Mouse (Mus musculus) Patski (cell line): ENCODE measurements around the gene Mtmr3. TPM values are rescaled to one million over a fixed set of nuclear protein-coding genes. Genes with fewer than 3 reads are reported as not detected.

Experiments used
- ATAC-seq: fragments of 100-300 bp; one replicate; pipeline ENCODE4 v1.8.0; 2021
- CTCF ChIA-PET: fragments of 350-600 bp; sonication (Branson Sonifier 250); formaldehyde crosslinking; loops from one replicate; lab custom pipeline; 2022; ENCODE audit warnings: inconsistent platforms; lab: Charles Lee
- POLR2A ChIA-PET: fragments of 350-600 bp; sonication (Branson Sonifier 250); formaldehyde crosslinking; loops from one replicate; lab custom pipeline; 2022; ENCODE audit warnings: antibody characterized with exemption, inconsistent platforms; lab: Charles Lee
- DNase-seq: peaks from one replicate; pipeline ENCODE4 v3.0.0-alpha.2; 2011; ENCODE audit warnings: low read depth, low spot score
- H3K27me3 ChIP-seq: fragments of 371-371 bp; one replicate; pipeline ENCODE4 v1.5.1; 2021
- CTCF ChIP-seq: fragments of 100-300 bp; IDR thresholded peaks from one replicate; pipeline ENCODE4 v1.5.1; 2021
- in situ Hi-C: fragments of 300-500 bp; cut with MboI; formaldehyde crosslinking; loops from 3 replicates; pipeline ENCODE4 v1.11.1; 2018; ENCODE audit warnings: low pct_unique_long_range_greater_than_20kb, mixed read lengths
- polyA plus RNA-seq: library from polyadenylated mRNA; unstranded; gene quantifications from one replicate; pipeline ENCODE4 v1.2.3, GENCODE M21; 2021

Gene Mtmr3
- polyA plus RNA-seq, 1 experiment from 2014 or later = 49.1 TPM

DNA sequence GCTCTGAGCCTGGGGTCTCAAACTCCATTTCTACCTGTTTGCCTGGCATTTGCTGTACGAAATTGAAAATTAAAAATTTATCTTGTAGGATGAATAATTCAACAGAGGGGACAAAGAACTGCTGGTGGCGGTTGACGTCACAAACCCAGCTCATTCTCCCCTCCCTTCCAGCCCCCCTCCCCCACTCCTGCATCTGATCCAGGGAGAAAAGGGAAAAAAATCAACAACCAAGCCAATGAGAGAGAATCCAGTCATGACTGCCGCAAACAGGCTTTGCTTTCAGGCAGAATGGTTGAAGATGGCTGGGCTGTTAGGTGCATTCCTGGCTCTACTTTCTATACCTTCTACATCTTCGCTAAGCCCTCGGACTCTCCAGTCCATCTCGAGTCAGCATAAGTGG, 31.3 kb upstream of the Mtmr3 start:
- ATAC-seq = no peak
- H3K27me3 ChIP-seq = no peaks in the 10 kb centered on the region
- TF ChIP-seq CTCF = no peak
- no peak for DNase-seq
- ChIA-PET POLR2A (interaction anchor here (0.5 kb wide), 1 partner anchor 49 kb away, joined by 3 read pairs; no protein-coding TSS in a partner anchor), CTCF (no interaction called here)
- in situ Hi-C loops = no loop called here

DNA sequence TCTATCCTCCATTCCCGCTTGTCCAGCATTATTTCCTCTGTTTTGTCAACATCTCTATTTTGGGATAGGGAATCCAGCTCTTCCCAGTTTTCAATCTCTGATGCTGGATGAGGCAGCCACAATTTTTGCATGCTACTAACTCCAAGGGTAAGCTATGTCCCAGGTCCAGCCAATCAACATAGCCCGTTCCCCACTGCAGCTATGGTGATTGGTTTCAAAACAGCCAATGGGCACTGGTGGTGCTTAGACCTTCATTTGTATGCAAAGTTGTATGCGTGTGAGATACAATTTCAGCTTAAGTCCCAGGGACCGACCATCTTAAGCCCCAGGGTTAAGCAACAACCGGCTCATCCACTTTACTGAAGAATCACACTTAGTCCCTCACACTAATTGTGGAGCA, 28.3 kb upstream of the Mtmr3 start:
- POLR2A ChIA-PET = interaction anchor here (0.6 kb wide), 1 partner anchor 262 kb away, joined by 5 read pairs; no protein-coding TSS in a partner anchor

DNA sequence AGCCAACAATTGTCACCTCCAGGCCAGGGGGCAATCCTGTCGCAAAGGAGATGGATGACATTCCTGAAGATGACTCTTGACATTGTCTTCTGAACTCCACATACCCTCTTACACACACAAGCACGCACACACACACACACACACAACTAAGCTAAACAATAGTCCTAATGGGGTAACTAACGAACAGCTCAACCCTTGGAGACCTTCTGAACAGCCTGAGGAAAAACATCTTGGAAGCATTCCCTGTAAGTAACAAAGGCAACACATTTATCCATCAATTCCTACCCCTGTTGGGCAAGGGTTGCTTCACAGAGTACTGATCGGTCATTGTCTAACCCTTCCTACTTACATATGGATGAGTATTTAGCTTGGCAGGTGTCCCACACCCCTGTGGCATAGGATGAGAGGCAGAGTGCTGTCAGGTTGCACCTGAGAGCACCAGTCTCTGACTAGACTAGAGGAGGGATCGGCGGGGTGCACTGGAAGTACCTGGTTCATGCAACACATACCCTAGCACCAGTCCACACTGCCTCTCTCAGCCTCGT, 27.9 kb upstream of the Mtmr3 start:
- CTCF ChIA-PET = interaction anchor here (1.2 to 1.7 kb wide), 4 partner anchors 11 to 31 kb away, joined by 3 to 5 read pairs (median 4); no protein-coding TSS in a partner anchor
- in situ Hi-C loops = no loop called here
- POLR2A ChIA-PET = no interaction called here
- ATAC-seq (no peak), DNase-seq (no peak)
- H3K27me3 ChIP-seq = no peaks in the 10 kb centered on the region
- TF ChIP-seq CTCF = no peak

More for the DNA sequence above, 28.3 kb upstream of the Mtmr3 start:
- in situ Hi-C loops = no loop called here
- no peaks in the 10 kb centered on the region for H3K27me3 ChIP-seq
- CTCF ChIA-PET = interaction anchor here (1.2 to 1.7 kb wide), 4 partner anchors 11 to 32 kb away, joined by 3 to 5 read pairs (median 4); no protein-coding TSS in a partner anchor
- DNase-seq = no peak
- TF ChIP-seq CTCF = no peak
- no peak for ATAC-seq

DNA sequence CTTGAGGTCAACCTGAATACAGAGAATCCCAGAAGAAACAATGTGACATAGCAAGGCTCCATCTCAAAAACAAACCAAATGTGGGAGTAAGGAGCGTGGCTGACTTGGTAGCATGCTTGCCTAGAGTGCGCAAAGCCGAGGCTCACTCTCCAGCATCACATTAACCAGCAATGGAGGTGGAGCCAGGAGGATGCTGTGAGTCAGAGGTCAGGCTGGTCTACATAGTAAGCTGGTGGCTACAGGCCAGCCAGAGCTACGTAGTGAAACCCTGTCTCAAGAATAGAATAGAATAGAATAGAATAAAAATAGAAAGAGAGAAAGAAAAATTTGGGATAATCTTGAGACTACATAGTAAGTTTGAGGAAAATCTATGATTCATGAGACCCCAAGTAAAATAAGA, 27.2 kb upstream of the Mtmr3 start:
- DNase-seq = no peak
- CTCF ChIA-PET = interaction anchor here (1.2 to 1.7 kb wide), 3 partner anchors 10 to 31 kb away, joined by 3 to 5 read pairs (median 4); no protein-coding TSS in a partner anchor
- POLR2A ChIA-PET = no interaction called here
- in situ Hi-C loops = no loop called here
- ATAC-seq = no peak
- H3K27me3 ChIP-seq = no peaks in the 10 kb centered on the region
- no peak for TF ChIP-seq CTCF

DNA sequence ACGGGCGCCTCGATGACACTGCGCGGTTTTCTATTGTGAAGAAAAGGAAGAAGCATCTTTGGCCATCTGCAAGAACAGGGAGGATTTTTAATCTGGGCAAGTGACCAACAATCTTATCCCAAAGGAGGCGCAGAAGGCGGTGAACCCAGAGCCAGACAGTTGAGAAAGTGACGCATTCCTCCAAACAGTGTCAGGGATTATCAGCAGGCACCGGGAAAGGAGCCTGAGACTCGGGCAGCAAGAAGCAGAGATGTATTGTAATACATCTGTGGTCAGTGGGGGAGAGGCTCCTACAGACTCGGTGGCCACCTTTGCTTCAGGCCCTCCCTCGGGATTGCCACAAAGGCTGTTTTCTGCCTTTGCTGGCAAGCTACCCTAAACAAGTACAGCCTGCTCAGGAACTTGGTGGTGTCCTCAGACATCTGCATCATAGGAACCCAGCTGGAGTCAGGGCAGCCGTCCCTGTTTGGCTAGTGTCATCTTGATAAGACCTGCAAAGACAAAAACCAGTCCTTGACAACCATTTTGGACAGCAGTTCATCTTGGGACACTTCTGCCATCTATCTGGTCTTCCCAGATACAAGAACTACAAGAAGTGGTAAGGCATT, 25.9 kb upstream of the Mtmr3 start:
- CTCF ChIA-PET = no interaction called here

DNA sequence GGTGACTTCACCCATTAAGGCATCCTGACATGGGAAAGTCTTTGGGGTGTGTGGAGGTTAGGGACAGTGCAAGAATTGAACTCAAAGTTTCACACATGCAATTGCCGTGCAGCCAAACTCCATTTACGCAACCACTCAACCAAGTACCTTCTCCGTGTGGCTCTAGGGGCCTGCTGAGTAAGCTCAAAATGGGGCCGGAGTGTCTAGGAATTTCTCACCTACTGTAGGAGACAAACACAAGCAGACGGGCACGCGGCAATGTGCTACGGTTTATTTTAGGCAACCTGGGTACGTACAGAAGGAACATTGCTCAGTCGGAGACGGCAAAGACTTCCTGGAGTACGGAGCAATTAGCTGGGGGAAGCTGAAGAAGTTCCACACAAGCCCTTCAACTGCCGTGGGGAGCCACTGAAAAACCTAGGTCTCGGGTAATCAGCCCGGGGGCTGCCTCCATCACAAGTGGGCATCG, 25.4 kb upstream of the Mtmr3 start, which contains the start of gene Gm11032:
Gm11032 (plus strand) TSS at position 51 of the 469 bp plus-strand sequence.
- no peak for TF ChIP-seq CTCF
- DNase-seq (no peak), ATAC-seq (no peak)
- H3K27me3 ChIP-seq = no peaks in the 10 kb centered on the region
- POLR2A ChIA-PET = interaction anchor here (1.1 kb wide), 1 partner anchor 13 kb away, joined by 3 read pairs; no protein-coding TSS in a partner anchor
- CTCF ChIA-PET = no interaction called here
- in situ Hi-C loops = no loop called here

More for the DNA sequence above, 25.9 kb upstream of the Mtmr3 start:
- DNase-seq = no peak
- no peak for ATAC-seq
- no peaks in the 10 kb centered on the region for H3K27me3 ChIP-seq
- in situ Hi-C loops = no loop called here
- POLR2A ChIA-PET = no interaction called here
- TF ChIP-seq CTCF = no peak

DNA sequence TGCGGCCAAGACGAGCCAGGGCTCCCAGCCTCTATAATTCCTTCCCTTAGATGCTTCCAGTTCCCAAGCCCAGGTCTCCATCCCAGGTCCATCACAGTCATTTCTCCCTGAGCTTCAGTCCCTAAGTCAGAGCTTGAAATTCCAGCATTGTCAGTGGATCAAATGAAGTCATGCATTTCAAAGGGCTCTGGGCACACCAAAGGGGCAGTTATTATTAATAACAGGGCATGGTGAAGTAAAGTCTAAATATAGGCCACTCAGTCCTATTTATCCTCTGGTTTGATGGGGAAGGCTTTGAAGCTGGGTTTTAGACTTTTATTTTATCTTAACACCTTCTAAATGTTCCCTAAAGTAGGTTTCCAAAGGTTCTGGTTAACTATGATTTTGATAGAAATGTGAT, 17.2 kb upstream of the Mtmr3 start:
- DNase-seq (no peak), ATAC-seq (no peak)
- TF ChIP-seq CTCF = no peak
- peaks cover 19% of the 10 kb centered on the region for H3K27me3 ChIP-seq
- ChIA-PET POLR2A (interaction anchor here (0.5 to 0.6 kb wide), 2 partner anchors 45 to 257 kb away, joined by 3 read pairs; no protein-coding TSS in a partner anchor), CTCF (interaction anchor here (1.1 to 1.3 kb wide), 2 partner anchors 11 to 19 kb away, joined by 3 to 5 read pairs; no protein-coding TSS in a partner anchor)
- in situ Hi-C loops = no loop called here

DNA sequence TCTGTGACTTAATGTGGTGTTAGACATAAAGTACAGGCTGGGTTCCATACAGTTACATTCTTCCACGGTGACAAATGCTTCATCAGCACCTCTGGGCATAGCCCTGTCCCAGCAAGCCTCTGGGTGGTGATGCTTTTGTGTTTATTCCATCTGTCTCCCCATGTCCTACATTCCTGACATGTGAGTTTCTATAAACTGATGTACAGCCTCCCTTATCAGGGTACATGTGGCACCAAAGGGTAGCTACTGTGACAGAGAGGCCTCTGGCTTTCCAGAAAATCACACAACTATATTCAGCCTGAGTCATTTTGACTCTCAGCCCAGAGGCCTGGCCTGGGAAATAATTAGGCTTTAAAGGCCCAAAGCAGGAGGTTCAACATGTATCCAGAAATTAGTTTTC, 11.9 kb upstream of the Mtmr3 start:
- DNase-seq (no peak), ATAC-seq (peak; percentile 31)
- no peak for TF ChIP-seq CTCF
- POLR2A ChIA-PET = interaction anchor here (1.3 to 2.0 kb wide), 2 partner anchors 11 to 13 kb away, joined by 3 to 6 read pairs; partner anchors contain the start of genes Gm11032 and Mtmr3
- peaks cover 10% of the 10 kb centered on the region for H3K27me3 ChIP-seq
- CTCF ChIA-PET = no interaction called here
- in situ Hi-C loops = no loop called here

DNA sequence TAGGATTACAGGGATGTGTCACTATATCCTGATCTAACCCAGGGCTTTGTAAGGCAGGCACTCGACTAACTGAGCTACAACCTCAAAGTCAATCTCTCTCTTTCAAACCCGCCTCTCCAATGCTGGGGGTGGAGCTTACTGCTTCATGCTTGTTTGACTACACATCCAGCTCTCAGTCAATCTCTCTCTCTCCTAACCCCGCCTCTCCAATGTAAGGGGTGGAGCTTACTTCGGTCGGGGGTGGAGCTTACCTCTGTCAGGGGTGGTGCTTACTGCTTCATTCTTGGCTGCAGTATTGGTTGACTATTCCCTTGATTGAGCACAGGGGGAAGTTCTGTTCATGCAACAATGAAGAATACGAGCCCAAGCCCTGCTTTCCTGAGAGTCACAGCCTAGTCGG, 10.8 kb upstream of the Mtmr3 start:
- H3K27me3 ChIP-seq = peaks cover 11% of the 10 kb centered on the region
- ChIA-PET CTCF (interaction anchor here (0.6 to 0.9 kb wide), 2 partner anchors 9 to 346 kb away, joined by 3 read pairs; no protein-coding TSS in a partner anchor), POLR2A (no interaction called here)
- no peak for TF ChIP-seq CTCF
- in situ Hi-C loops = no loop called here
- DNase-seq (no peak), ATAC-seq (no peak)

DNA sequence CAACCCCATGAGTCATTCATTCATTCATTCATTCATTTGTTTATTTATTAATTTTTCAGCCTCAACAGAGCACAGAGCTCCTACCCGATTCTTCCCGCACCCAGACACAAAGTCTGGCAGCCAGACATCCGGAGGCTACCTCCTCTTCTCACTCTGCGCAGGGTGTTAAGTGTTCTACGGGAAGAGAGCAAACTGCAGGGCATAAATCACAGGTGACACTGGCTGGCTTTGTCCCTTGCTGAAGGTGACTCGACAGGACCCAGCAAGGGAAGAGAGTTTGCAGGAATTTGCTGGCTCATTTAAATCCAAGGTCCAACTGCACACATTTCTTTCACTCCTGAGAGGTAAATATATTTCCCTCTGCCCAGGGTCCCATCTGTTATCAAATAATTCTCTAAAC, 9.8 kb upstream of the Mtmr3 start:
- ChIA-PET CTCF (interaction anchor here (0.9 kb wide), 1 partner anchor 8 kb away, joined by 3 read pairs; no protein-coding TSS in a partner anchor), POLR2A (no interaction called here)
- DNase-seq = no peak
- no peak for ATAC-seq
- in situ Hi-C loops = no loop called here
- TF ChIP-seq CTCF = no peak
- peaks cover 9% of the 10 kb centered on the region for H3K27me3 ChIP-seq
